Mouse (Mus musculus) layer of hippocampus, postnatal 14 days (tissue): Measurements from ENCODE around the gene Pde5a. TPM values are rescaled to one million over a fixed set of nuclear protein-coding genes. Genes with fewer than 3 reads are reported as not detected.

Experiments
- DNase-seq, 2 experiments: peaks; one replicate each; pipeline ENCODE4 v3.0.0; 2021 to 2022; ENCODE audit warnings: low spot score in 2 of 2, mixed read lengths in 1 of 2
- long read RNA-seq, 2 experiments: library from polyadenylated mRNA; stranded (forward); transcript quantifications; one replicate each; pipeline ENCODE4 v2.0.0; 2021
- total RNA-seq, 2 experiments: library from RNA; stranded (reverse); gene quantifications; 2 replicates each; pipeline ENCODE4 v1.2.3; 2021

Pde5a gene
- 10 to 100 TPM in 1 of 2 experiments, 1 to 10 TPM in 1; 8.7 to 15.7 TPM for total RNA-seq
- long read RNA-seq, experiment 1: 0 reads
- long read RNA-seq, experiment 2: 0 reads

DNA sequence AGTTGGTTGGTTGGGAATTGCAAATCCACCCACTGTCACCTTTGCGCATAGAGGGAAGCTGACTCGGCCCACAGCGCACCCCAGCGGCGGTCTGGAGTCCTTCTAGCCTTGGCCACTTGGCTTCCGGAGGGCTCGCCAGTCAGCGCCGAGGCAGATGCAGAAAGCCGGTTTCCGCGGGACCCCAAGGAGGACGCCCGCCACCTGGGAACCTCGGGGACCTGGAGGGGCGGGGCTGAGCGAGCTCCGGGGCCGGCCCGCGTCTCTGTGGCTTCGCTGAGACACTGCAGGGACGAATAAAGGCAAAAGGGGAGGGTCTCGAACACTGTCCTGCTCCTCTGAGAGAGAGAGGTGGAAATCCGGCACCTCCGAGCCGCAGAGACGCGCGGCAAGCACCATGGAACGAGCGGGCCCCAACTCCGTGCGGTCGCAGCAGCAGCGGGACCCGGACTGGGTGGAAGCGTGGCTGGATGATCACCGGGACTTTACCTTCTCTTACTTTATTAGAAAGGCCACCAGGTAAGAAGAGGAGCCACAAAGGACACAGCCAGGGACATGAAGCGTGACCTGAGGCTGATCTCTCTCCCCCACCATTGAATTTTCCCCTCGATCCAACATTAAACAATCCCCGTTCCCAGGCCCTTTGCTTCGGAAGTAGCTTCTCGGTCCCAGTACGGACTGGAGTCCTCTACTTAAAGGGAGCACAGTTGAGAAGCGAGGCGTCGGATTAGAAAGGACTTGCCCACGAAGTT is at the start of gene Pde5a:
Pde5a (plus strand) TSS at position 96 of the 749 bp plus-strand sequence.
- DNase-seq: peak; percentile 41 to 49

DNA sequence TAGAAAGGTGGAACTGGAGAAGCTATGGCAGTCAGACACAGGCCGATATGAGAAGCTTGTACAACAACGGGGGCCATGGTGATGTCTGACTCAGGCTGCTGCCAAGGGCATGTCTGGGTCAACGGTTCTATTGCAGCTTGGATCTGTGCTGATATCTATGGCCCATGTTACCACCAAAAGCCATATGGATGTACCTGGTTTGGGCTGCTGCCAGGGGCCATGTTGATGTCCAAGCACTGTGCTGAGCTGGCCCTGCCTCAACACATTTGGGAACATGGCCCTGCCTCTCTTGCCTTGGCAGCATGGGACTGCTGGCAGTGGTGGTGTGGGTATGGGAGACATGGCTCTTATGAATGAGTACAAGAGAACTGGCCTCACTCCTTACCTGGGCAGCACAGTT is 47.9 kb upstream of the Pde5a start:
- no peak for DNase-seq

DNA sequence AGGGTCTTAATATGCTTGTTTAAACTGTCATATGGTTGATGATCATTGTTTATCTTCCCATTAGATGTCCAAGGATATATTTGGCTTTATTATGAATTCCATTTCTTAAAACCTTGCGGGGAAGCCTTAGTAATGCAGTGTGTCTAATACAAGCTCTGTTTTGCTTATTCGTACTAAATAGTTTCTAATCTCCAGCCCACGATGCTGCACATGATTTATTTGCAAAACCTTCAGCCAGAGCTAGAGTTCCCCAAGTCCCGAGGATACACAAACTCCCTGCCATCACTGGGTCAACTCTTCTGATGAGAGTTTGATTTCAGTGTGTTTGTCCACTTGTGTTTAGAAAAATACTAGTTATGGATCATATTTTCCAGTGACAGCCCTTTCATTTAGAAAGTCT is 46.4 kb upstream of the Pde5a start:
- no peak for DNase-seq

DNA sequence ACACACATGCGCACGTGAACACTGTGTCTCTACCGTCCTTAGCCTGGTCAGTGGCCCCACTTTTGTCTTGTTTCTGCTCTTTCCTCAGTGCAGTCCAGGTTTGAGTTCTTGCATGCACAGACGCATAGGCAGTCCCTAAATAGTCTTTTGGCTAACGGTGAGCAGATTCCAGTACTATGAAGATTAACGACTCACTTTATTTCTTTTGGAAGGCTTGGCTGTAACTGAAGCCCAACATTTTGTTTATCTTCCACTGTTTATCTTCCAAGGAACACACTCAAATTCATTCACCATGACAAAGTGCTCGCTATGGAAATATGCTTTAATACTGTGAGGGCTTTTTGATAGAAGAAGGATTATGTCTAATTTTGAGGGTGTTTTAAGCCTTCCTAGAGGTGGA is 43.9 kb upstream of the Pde5a start:
- no peak for DNase-seq

DNA sequence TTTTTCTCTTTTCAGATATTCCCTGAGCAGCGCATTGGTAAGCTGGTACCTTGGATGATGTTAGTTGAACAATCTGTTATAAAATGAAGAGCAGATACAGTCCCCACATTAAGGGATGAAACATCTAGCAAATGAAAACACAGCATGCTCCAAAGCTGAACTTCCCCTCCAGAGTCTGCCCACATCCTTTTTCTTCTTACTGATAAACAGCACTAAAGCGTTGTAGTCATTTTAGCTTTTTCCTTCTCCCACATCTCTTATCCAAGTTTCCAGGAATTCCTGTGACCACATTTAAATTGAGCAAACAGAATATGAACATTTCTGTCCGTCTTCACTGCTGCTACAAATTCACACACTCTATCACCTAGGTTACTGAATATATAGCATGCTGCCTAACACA is 35.7 kb upstream of the Pde5a start:
- no peak for DNase-seq

DNA sequence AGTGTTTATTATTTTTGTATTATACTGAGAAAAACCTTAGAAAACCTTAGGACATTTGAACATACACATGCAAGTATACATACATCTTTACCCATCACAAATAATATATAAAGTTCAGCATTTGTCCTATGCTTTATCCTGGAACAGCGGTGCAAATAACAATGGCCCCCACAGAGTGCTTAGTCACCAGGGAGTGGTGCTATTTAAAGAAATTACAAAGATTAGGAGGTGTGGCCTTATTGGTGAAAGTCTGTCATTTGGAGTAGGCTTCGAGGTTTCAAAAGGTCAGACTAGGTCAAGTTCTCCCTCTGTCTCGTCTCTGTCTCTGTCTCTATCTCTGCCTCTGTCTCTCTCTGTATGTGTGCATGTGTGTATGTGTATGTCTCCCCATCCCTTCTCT is 32.9 kb upstream of the Pde5a start:
- DNase-seq: no peak

DNA sequence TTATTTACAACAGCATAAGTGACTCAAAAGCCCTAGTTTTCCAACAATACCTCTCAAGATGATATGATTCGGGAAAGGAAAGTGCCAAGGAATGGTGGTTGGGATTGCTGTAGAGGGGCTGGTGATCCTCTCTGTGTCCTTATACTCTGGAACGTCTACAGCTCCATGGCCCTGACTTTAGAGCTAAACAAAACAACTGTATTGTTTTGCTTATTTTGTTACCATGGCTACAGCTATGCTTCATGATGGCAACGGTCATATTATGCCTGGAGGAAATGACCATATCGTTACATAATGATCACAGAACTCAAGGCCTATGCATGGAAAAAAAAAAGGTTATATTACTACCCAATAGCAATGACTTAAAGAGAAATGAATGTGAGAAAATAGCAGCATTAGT is 32.1 kb upstream of the Pde5a start:
- no peak for DNase-seq

DNA sequence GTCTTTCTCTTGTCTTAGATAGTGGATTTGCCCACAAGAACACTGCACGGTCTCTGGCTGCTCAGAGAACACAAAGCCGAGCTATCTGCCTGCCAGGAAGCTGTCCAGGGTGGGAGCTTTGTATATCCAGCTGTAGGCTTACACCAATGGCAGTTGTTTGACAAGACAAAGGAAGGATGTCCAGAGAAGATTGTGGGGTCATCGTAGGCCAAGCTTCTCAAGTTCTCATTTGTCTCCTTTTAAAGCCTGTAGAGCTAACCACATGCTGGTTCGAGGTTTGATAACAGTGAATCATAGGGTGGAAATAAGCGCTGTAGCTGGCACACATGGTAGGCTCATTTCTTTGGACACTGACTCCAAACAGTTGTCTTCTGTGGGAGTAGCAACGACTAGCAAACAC is 24.5 kb upstream of the Pde5a start:
- DNase-seq: peak in 1 of 2 experiments; percentile 10

DNA sequence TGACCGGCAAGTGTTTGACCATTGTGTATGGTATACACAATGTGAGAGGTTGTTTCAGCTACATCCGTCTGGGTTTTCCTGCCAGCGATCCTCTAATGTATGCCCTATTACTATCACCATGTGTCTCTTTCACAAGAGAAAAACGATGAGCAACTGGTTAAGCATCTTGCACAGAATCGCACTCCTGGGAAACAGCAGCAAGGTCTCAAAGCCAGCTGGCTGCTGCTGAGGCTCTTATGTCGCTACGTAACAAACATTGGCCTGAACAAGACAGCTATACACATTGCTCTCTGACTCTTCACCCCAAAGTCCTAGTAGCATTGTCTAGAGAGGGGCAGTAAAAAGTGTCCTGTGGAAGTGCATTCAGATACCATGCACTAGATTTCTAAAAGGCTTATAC is 23.5 kb upstream of the Pde5a start:
- DNase-seq: no peak

DNA sequence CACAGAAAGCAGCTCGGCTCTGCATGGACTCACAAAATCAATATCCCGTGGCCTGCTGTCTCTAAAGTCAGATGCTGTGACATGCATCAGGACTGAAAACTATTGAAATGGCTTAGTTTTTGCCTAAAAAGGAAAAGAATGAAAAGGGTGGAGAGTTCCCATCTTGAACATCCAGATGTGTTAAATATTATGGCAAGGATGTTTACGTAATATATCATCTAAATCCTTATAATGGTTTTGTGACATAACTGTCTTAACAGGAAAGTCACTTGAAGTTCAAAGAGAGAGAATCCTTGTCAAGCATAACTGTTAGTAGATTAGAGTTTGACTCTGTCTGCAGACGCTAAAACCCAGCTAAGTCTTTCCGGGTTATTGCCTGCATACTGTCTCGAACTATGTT is 20.3 kb upstream of the Pde5a start:
- no peak for DNase-seq

DNA sequence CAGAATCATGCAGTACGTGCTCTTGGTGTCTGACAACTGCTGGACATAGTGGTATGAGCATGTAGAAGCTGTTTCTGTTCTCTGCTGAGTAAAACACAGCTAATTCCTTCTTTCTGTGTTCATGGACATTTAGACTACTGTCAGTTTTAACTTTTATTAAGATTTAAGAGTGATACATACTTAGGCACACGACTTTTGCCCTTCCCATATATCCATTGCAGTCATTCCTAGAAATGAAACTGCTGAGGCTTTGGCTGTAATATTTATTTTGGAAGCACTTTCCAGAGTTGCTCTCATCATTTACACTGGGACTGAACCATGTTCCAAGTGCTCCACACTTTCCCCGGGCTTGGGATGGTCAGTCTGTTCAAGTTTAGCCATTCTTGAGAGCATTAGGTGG is 18.6 kb upstream of the Pde5a start:
- DNase-seq: no peak

DNA sequence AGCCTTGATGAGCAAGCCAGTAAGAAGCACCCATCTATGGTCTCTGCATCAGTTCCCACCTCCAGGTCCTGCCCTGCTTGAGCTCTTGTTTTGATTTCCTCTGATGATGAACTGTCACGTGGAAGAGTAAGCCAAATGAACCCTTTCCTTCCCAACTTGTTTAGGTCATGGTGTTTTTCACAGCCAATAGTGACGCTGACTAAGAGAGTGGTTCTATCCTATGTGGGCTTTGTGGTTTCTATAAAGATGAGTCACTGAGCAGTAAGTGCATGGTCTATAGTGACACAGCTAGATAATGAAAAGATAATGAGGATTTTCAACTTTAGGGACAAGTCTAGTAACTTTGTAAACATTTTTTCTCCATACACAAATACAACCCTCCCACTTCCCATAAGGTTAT is 10.1 kb upstream of the Pde5a start:
- no peak for DNase-seq

DNA sequence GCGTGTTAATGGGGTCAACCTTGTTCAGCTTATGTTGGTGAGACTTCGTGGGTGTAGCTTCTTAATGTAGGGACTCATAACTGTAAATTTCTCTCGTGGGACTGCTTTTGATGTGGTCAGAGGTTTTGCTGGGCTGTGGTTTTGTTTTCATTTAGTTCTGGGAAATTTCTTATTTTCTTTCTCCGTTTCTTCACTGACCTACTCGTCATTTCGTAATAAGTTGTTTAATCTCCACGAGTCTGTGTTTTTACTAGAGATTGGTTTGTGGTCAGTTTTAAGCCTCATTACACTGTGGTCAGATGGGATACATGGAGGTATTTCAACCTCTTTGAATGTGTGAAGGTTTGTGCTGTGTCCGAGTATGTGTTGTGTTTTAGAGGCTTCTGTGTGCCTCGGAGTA is 7.2 kb upstream of the Pde5a start:
- DNase-seq: no peak

DNA sequence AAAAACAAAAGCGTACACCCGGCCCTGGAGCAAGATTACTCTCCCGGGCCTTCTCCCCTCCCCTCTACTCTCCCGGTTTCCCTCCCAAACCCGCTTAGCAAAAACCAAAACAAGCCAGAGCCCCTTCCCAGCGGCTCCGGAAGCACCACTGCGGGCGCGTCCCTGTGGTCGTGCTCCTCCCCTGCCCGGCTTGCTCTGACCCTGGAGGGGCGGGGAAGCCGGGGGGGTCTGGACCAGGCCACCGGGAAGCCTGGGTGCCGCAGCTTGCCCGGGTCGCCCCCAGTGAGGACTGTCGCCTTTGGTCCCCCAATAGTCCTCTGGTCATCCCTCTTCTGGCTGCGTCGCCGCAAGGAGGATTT is 833 bp downstream of the Pde5a start:
- peak in 1 of 2 experiments; percentile 9 for DNase-seq

DNA sequence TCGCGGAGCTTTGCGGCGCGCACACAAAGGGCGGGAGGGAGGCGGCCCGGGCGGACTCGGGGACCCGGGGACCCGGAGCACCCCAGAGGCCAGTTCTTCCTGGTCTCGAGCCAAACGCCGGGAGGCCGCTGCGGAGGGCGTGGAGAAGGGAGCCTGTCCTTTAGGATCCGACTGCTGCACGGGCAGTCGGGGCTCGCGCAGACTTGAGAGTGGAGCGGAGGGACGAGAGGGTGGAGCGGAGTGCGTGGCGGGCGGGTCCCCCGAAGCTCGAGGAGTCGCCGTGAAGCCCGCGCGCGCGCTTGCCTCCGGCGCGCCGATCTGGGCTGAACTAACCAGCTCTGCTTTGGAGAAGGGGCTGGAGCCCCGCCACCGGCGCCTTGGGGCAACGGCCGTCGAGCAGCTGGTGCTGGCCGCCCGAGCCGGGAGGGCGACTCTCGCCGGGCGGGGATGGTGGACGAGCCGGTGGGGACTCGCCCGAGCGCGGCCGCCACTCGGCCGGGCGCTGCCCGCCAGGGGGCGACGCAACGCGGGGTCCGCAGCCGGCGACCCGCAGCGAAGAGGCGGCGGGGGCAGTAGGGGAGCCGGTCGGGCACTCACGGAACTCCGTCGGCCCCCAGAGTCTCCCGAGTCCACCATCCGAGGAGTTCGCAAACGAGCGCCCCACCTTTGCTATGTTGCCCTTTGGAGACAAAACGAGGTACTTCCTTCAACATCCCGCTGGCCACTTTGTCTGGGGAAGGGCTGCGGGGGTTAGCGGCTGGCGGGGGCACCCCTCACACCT is 1.4 kb downstream of the Pde5a start:
- peak; percentile 39 to 52 for DNase-seq

DNA sequence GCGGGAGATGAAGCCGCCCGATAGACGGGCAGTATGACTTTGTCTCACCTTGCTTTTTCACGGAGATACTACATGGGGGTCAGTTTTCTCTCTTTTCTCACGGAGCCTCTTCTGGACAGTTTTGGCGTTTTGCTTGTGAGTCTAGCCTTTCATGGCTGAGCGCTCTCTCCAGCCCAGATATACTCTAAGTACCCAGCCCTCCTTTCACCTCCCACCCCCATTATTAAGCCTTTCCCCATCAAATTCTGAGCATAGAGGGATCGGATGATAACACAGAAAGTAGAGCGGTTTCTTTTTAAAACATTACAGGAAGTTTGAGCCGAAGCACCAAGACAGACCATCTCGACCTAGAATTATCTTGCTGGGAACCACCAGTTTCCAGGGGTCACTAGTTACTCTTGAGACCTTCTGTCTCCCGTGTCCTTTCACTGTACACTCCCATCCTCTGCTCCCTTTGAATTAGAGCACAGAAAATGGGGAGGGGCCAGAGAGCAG is 2.0 kb downstream of the Pde5a start:
- DNase-seq: no peak

DNA sequence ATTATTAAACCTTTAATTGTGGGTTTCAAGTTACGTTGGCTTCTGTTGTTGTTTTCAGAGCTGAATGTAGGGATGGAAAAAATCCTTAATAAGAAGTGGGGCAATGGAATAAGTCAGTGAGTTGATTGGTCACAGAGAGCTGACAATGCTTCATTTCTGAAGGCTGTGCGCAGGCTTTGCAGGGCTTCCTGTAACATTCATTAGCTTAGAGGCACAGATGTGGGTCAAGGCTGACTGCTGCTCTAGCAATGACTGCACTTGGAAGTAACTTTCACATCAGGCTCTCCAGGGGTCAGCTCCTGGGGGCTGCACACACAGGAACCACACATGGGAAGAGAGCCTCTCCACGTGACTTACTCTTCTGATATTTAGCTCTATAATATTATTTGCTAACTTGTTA is 5.1 kb downstream of the Pde5a start:
- DNase-seq: no peak

DNA sequence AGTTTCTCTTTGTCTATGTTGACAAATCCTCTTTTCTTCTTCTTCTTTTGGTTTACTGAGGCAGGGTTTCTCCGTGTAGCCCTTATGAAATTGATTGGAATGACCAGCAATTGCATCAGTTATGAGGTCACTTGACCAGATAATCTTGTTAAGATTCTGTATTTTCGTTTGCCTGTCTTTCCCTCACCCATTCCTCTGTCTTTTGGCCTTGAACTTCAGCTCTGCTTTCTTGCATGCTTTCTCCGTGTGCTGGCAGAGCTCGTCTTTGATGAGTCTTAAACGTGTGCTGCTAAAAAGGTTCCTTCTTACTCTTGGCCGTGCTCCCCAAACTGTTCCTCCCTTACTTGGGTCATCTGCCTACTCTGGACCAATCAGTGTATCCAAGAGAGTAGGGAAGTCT is 5.6 kb downstream of the Pde5a start:
- DNase-seq: no peak

DNA sequence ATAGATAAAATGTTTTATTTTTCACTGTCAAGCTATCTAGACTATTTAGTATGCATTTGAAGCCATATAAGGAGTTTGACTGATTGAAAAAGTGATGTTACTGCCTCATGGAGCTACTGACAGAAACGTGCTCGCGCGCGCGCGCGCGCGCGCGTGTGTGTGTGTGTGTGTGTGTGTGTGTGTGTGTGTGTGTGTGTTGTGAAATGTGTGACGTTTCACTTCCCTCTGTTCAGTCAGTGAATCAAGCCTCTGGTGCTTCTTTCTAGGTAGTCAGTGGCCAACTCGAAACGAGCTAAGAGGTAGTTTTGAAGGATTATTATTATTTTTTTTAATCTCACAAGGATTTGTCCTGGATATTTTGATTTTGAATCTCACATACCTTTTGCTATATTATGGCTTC is 10.7 kb downstream of the Pde5a start:
- no peak for DNase-seq

DNA sequence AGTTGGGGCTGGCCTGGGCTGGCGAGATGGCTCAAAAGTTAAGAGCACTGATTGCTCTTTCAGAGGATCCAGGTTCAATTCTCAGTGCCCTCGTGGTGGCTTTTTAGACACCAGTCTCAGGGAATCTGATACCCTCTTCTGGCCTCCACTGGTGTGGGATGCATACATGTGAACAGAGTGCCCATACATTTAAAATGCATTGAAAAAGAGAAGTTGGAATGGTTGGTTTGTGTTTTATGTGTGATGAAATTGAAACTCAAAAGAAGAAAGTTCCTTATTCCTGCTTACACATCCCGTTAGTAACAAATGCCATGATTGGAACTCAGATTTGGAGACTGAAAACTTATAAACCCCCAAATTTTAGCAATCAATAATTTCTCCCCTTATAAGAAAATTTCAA is 15.5 kb downstream of the Pde5a start:
- no peak for DNase-seq

DNA sequence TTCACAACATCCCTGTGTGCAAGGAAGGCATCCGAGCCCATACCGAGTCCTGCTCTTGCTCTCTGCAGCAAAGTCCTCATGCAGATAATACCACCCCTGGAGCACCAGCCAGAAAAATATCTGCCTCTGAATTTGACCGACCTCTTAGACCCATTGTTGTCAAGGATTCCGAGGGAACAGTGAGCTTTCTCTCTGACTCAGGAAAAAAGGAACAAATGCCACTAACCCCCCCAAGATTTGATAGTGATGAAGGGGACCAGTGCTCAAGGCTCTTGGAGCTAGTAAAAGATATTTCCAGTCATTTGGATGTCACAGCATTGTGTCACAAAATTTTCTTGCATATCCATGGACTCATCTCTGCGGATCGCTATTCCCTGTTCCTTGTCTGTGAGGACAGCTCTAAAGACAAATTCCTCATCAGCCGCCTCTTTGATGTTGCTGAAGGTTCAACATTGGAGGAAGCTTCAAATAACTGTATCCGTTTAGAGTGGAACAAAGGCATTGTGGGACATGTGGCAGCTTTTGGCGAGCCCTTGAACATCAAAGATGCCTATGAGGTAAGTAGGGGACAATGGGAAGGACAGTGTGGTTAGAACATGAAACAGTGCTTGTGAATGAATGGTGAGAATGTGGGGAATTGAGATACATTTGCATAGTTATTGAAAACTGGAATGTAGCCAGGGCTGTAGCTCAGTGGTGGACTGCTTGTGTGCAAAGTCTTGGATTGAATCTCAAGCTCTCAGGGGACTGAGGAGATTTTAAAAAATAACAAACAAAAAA is 19.4 kb downstream of the Pde5a start:
- DNase-seq: no peak

DNA sequence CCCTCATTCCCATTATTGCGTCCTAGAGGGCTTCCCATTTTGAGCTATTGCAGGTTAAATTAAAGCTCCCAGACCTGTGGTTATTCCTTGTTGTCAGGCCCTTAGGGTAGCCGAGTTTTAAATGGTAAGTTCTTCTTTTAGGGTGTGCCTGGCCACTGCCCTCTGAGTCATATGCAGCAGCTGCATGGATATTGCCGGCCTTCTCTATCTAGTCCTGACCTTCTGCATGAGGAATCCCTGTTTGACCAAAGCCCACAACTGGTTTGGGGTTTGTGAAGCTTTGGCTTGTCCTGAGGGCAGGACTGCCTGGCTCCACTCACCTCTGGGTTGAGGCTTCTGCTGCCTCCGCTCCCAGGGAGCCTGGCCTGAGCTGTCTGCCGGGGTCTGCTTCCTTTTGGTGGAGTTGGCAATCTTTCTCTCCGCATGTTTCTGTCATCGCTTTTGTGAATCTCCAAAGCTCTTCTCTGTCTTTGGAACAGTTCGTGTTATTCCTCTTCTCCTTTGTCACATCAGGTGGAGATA is 34.6 kb downstream of the Pde5a start:
- DNase-seq: no peak
